In the genomic region with DNA sequence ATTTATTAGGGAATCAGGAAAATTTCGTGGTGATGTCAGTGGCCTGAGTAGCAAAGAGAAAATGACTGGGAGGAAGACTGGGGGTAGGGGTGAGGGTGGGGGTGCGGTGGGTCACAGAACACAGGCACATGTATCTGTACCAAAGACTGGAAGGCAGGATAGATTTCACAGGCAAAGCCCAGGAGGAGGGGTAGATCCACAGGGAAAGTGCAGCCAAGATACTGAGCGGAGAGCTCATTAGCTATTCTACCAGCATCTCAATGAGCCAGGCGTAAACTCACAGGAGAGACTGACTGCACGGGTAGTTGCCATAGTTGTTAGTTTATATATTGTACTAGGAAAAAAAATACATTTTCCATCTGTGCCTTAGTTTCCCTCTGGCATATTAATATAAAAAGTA, we compare ENCODE assay signal across 17 mouse cellular contexts.
"Had no signal": no experiment of that assay in that cellular context is flagged by ENCODE, and none has a peak within 500 bp of the region (broad histone marks: within the 10 kb centered on the region; RNA-seq: fewer than 3 reads in every experiment).

No protein-coding gene starts in this region.

- DNase-seq: kidney, postnatal 10 days; kidney, postnatal 4 days; liver; liver, embryonic 13.5 days; liver, postnatal 0 days; lung, postnatal 14 days; retina, postnatal 1 day; right cerebral cortex, postnatal 14 days; thymus, adult 2 months; thymus, postnatal 25 days had no signal

- H3K4me3 ChIP-seq: layer of hippocampus, adult 2 months; limb, embryonic 12.5 days; liver, embryonic 13.5 days; lung, embryonic 15.5 days; megakaryocyte, embryonic 14.5 days; myocyte; stomach, embryonic 15.5 days had no signal

- H3K4me1 ChIP-seq: limb, embryonic 12.5 days; liver, embryonic 13.5 days; lung, embryonic 15.5 days; megakaryocyte, embryonic 14.5 days; stomach, embryonic 15.5 days had no signal

- H3K27me3 ChIP-seq: limb, embryonic 12.5 days; liver, embryonic 13.5 days; megakaryocyte, embryonic 14.5 days; stomach, embryonic 15.5 days had no signal

- H3K9ac ChIP-seq: limb, embryonic 12.5 days; liver, embryonic 13.5 days; liver, postnatal 0 days; lung, embryonic 15.5 days; stomach, embryonic 15.5 days had no signal

- H3K9me3 ChIP-seq: limb, embryonic 12.5 days; liver, embryonic 13.5 days; lung, embryonic 15.5 days; stomach, embryonic 15.5 days had no signal

- ATAC-seq: liver, postnatal 0 days had no signal

- H3K36me3 ChIP-seq: limb, embryonic 12.5 days; liver, embryonic 13.5 days; lung, embryonic 15.5 days; stomach, embryonic 15.5 days had no signal

- H3K27ac ChIP-seq: layer of hippocampus, adult 2 months; limb, embryonic 12.5 days; liver, embryonic 13.5 days; lung, embryonic 15.5 days; macrophage; stomach, embryonic 15.5 days had no signal

- H3K4me2 ChIP-seq: limb, embryonic 12.5 days; liver, embryonic 13.5 days; lung, embryonic 15.5 days; stomach, embryonic 15.5 days had no signal
